Mouse (Mus musculus) left cerebral cortex, adult 9 months (tissue): Measurements from ENCODE around the gene Asna1.

Source experiments
- DNase-seq, 2 experiments: peaks; one replicate each; pipeline ENCODE4 v3.0.0; 2022; ENCODE audit warnings: low spot score in 2 of 2

Asna1 gene

GRCm38 (mm10) chr8:84990349-84990748 is 34.7 kb downstream of the Asna1 start, which contains the start of gene Hook2:
Gene Hook2, plus strand, starts transcription at chr8:84990603.
- DNase-seq, result peak; percentile 93 to 98

- DNase-seq, result peak in 1 of 2 experiments; percentile 93
These were observed 35.3 kb downstream of the Asna1 start for GRCm38 (mm10) chr8:84989810-84990209.

GRCm38 (mm10) chr8:84989311-84989731 is 35.8 kb downstream of the Asna1 start:
- DNase-seq, result no peak

GRCm38 (mm10) chr8:84987903-84988302 is 37.2 kb downstream of the Asna1 start:
- DNase-seq, result no peak

GRCm38 (mm10) chr8:84987388-84987787 is 37.7 kb downstream of the Asna1 start:
- no peak for DNase-seq

GRCm38 (mm10) chr8:84986379-84986945 is 38.6 kb downstream of the Asna1 start:
- no peak for DNase-seq

- peak; percentile 93 to 94 for DNase-seq
These were observed 39.2 kb downstream of the Asna1 start for GRCm38 (mm10) chr8:84985684-84986378.

- DNase-seq, result no peak
These were observed 39.9 kb downstream of the Asna1 start for GRCm38 (mm10) chr8:84985049-84985683.

- no peak for DNase-seq
These were observed 40.6 kb downstream of the Asna1 start for GRCm38 (mm10) chr8:84984294-84985048.

GRCm38 (mm10) chr8:84982499-84983011 is 42.5 kb downstream of the Asna1 start:
- no peak for DNase-seq

- DNase-seq, result no peak
These were observed 43.2 kb downstream of the Asna1 start for GRCm38 (mm10) chr8:84981644-84982498.

- DNase-seq, result peak in 1 of 2 experiments; percentile 58
These were observed 44.3 kb downstream of the Asna1 start for GRCm38 (mm10) chr8:84980622-84981358.

GRCm38 (mm10) chr8:84979599-84980421 is 45.3 kb downstream of the Asna1 start:
- DNase-seq, result peak; percentile 84 to 95

GRCm38 (mm10) chr8:84978248-84978940 is 46.7 kb downstream of the Asna1 start, which contains the start of gene Junb:
Gene Junb, minus strand, starts transcription at chr8:84978718.
- DNase-seq, result peak; percentile 91 to 97

- DNase-seq, result peak in 1 of 2 experiments; percentile 61
These were observed 47.4 kb downstream of the Asna1 start for GRCm38 (mm10) chr8:84977435-84978247.

- DNase-seq, result no peak
These were observed 48.2 kb downstream of the Asna1 start for GRCm38 (mm10) chr8:84976763-84977434.
